Mouse (Mus musculus): ENCODE results near the gene Ctps.

Gene Ctps

DNA sequence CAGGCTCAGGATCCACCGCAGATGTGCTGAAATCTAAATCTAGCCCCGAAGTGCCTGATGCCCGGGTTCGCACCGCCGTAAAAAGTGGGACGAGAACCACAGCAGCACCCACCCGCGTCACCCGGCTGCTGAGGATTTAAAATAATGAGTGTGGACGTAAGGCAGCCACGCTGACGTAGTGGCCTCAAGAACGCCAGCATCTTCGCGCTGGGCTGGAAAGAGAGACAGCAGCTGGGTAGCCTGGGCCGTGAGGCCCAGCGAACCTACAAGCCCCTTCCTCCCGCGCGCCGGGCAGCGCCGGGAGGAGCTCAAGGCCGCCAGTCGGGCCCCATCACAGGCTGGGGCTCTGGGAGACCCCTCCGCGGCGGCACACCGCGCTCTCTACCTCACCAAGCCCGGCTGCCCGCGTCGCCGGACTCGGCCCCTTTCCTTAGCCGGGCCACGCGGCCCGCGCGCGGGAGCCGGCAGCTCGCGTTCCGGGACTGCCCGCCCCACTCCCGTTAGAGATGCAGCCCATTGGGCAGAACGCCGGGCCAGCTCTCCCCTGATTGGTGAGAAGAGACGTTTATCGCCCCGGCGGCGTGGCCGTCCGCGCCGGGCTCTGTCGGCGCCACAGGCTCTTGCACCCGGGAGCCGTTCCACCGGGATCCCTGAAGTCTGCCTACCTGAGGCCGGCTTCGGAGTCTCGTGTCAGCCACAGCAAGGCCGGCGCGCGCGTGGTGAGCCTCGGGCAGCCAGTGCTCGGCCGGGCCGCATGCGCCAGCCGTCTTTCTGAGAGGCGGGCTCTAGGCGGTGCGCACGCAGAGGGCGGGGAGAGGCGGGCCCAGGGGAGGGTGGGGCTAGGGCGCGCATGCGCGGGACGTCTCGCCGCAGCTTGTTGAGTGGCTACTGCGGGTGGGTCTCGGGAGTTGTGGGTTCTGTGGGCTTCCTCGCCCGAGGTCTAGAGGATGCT is at the start of gene Ctps:
Gene Ctps, minus strand, starts transcription at position 791 of the 952 bp plus-strand sequence.
- in situ Hi-C loops (cut with MboI; ENCODE audit: low sequenced_read_pairs): no loop called here

DNA sequence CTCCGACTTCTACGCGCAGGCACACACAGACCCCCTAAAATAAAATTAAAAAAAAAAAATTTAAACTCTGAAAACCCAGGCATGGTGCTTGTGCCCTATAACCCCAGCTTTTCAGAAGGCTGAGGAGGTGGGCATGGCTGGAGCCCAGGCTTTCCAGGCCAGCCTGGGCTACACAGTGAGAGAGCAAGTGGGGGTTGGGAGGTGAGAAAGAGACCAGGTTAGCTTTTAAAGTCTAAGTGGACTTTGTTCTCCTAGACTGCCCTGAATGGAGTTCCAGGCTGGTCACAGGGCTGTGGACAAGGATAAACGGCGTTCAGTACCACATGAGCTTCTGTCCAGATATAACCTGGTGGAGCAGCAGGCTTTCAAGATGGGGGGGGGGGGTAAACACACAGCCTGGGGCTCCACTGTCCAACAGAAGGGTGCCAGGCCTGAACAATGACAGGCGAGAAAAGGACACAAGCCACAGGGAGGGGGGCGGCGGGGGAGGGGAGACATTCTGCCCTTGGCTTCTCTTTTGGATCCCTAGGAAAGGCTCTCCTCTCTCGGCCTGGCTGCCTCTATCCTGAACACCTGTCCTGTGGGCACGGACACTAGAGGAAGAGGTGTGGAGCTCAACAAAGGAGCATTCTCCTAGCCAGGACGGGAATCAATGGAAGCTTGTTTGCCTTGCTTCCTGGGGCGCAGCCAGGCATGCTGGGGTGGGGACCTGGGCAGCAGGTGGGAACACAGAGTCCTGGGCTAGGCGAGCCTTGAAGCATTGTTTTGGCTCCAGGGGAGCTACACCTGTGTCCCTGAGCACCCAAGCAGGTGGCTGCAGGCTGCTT is 46.3 kb upstream of the Ctps start:
- in situ Hi-C loops (cut with MboI; ENCODE audit: low sequenced_read_pairs): no loop called here

- in situ Hi-C loops (cut with MboI; ENCODE audit: low sequenced_read_pairs): no loop called here
These were observed 45.5 kb upstream of the Ctps start for GRCm38 (mm10) chr4:120615528-120616081.

DNA sequence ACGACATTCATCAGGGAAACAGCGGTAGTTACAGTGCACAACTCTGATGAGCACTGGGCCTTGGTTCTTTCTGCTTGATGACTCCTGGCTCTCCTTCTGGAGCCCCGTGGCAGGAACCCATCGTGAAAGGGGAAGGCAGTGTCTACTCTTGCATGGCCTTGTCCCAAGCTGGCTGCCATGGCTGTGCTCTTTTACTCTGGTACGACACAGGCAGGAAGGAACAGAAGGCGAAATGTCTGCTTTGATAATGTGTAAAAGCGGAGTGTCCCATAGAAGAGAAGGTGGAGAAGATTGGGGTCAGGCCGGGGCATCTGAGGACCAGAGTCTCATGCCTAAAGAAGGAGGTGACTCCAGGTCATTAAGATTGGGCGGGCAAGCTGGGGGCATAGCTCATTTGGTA is 44.6 kb upstream of the Ctps start:
- in situ Hi-C loops (cut with MboI; ENCODE audit: low sequenced_read_pairs): no loop called here

- in situ Hi-C loops (cut with MboI; ENCODE audit: low sequenced_read_pairs): no loop called here
These were observed 43.7 kb upstream of the Ctps start for GRCm38 (mm10) chr4:120613691-120614329.

DNA sequence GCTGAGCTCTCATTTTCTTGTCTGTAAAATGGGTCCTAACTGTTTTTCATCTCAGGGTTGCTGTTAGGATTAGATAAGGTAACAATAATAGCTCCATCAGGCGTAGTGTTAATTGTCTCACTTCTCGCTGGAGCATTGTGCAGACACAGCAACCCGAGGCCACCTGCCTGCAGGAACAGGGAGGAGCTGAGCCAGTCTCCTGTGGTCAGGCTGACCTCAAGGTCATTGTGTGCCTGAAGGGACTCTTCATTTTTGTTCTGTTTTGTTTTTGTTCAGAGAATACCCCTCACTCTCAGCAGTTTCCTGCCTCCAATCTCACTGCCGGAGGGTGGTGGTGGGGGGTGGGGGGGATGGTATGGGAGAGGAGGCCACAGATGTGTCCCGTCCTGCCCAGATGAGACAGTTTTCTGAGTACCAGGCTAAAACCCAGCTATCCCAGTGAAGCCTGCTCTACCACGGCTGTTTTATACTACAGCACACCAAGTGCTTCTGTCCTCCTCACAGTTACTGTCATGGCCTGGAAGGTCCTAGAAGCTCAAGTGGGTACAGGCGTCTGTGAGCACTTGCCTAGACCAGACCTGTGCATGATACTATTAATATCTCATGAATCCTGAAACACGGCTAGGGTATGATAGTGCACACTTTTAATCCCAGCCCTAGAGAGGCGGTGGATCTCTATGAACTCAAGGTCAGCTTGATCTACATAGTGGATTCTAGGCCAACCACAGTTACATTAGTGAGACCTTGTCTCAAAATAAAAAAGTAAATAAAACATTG is 42.4 kb upstream of the Ctps start:
- in situ Hi-C loops (cut with MboI; ENCODE audit: low sequenced_read_pairs): no loop called here

GRCm38 (mm10) chr4:120611005-120611404 is 40.9 kb upstream of the Ctps start:
- in situ Hi-C loops (cut with MboI; ENCODE audit: low sequenced_read_pairs): no loop called here

- in situ Hi-C loops (cut with MboI; ENCODE audit: low sequenced_read_pairs): no loop called here
These were observed 36.9 kb upstream of the Ctps start for GRCm38 (mm10) chr4:120606941-120607340.

GRCm38 (mm10) chr4:120602669-120603068 is 32.6 kb upstream of the Ctps start:
- in situ Hi-C loops (cut with MboI; ENCODE audit: low sequenced_read_pairs): no loop called here

DNA sequence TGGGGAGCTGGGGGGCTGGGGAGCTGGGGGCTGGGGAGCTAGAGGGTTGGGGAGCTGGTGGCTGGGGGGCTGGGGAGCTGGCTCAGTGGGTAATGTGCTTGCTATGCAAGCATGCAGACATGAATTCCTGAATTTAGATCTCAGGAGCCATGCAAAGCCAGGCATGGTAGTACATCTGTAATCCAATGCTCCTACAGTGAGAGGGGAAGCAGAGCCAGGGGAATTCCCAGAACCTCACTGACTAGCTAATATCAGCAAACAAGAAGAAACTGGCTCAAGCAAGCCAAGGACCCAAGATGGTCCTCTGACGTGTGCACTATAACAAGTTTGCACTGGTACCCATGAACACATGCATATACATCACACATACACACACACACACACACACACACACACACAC is 31.7 kb upstream of the Ctps start:
- in situ Hi-C loops (cut with MboI; ENCODE audit: low sequenced_read_pairs): no loop called here

DNA sequence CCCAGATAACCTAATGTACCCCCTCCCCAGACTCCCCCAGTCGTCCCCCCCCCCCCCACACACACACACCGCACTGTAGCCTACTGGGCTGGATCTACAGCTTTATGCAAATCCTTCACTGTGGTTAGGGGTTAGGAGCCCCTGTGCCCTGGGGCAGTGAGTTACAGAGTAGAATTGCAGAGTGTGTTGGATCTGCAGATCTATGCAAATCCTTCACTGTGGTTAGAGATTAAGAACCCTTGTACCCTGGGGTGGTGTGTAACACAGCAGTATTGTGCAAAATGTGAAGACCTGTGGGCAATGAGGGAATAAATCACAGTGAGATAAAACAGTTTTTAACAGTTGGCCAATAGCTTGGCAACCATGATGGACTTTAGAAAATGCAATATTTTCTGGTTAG is 28.8 kb upstream of the Ctps start:
- in situ Hi-C loops (cut with MboI; ENCODE audit: low sequenced_read_pairs): loop anchor here (5.0 to 25.0 kb wide), 2 partner anchors 73 to 313 kb away; no protein-coding TSS in a partner anchor

- in situ Hi-C loops (cut with MboI; ENCODE audit: low sequenced_read_pairs): loop anchor here (5.0 to 25.0 kb wide), 2 partner anchors 76 to 316 kb away; no protein-coding TSS in a partner anchor
These were observed 26.1 kb upstream of the Ctps start for GRCm38 (mm10) chr4:120596210-120596609.

GRCm38 (mm10) chr4:120590973-120591372 is 20.9 kb upstream of the Ctps start:
- in situ Hi-C loops (cut with MboI; ENCODE audit: low sequenced_read_pairs): loop anchor here (25.0 kb wide), 1 partner anchor 321 kb away; no protein-coding TSS in a partner anchor

DNA sequence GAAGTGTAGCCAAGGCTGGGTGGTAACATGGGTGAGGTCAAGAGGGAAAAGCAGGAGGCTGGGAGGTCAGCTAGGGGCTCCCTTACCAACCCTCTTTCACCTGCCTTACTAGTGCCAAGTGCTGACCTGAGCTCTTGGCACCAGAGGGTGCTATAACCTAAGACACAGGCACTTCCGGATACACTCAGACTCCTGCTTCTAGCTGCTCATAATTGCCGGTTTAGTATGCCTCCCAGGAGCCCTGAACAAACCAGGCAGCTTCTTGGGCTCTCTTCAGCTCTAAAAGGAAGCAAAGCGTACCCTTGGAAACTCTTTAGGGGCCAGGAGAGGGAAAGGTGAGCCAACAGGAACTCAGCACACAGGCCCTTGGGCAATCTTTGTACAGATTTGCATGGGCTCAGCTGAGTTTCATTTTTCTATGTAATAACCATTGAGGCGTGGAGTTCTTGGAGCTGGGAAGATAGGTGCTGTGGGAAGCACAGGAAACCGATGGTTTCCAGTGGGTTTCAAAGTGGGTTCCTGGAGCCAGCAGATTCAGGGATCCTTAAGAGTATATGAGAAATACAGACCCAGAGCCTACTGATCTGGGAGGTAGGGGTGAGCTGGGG is 19.8 kb upstream of the Ctps start:
- in situ Hi-C loops (cut with MboI; ENCODE audit: low sequenced_read_pairs): loop anchor here (25.0 kb wide), 1 partner anchor 322 kb away; no protein-coding TSS in a partner anchor

GRCm38 (mm10) chr4:120589070-120589469 is 19.0 kb upstream of the Ctps start:
- in situ Hi-C loops (cut with MboI; ENCODE audit: low sequenced_read_pairs): loop anchor here (25.0 kb wide), 1 partner anchor 323 kb away; no protein-coding TSS in a partner anchor

- in situ Hi-C loops (cut with MboI; ENCODE audit: low sequenced_read_pairs): loop anchor here (25.0 kb wide), 1 partner anchor 324 kb away; no protein-coding TSS in a partner anchor
These were observed 18.4 kb upstream of the Ctps start, which contains the start of gene Gm8439 for GRCm38 (mm10) chr4:120588445-120588844. Gene Gm8439, plus strand, starts transcription at chr4:120588745.

DNA sequence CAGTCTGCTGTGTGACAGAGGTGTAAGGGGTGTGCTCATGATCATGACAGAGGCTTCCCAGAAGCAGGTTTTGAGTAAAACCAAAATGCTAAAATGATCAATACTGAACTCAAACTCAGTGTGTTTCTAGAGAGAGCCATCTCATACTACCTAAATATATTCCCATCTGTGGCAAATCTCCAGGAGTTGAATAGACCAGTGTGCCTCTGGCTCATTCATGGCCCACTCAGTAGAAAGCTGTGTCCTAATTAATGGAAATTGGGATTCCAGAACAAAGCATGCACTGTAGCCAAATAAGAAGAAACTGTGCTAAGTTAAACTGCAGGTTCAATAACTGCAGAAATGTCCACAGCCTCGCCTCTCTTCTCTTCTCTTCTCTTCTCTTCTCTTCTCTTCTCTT is 16.9 kb upstream of the Ctps start:
- in situ Hi-C loops (cut with MboI; ENCODE audit: low sequenced_read_pairs): loop anchor here (25.0 kb wide), 1 partner anchor 325 kb away; no protein-coding TSS in a partner anchor

- in situ Hi-C loops (cut with MboI; ENCODE audit: low sequenced_read_pairs): loop anchor here (25.0 kb wide), 1 partner anchor 331 kb away; no protein-coding TSS in a partner anchor
These were observed 11.6 kb upstream of the Ctps start for GRCm38 (mm10) chr4:120581711-120582110.

DNA sequence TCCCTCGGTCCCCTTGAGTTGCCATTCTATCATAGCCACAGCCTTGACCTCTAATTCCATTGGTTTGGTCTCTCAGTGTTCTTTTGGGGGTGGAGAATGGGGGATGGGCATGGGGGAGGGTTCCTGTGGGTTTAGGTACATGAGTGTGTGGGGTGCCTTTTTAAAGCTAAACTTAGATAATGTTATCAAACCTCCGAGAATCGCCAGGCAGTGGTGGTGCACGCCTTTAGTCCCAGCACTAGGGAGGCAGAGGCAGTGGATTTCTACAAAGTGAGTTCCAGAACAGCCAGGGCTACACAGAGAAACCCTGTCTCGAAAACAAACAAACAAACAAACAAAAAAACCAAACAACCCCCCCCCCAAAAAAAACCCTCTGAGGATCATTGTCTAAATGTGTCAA is 10.8 kb upstream of the Ctps start:
- in situ Hi-C loops (cut with MboI; ENCODE audit: low sequenced_read_pairs): loop anchor here (25.0 kb wide), 1 partner anchor 331 kb away; no protein-coding TSS in a partner anchor
